Mouse (Mus musculus) intestine, embryonic 15.5 days (tissue): ENCODE results near the gene Muc13. TPM values are rescaled to one million over a fixed set of nuclear protein-coding genes. Genes with fewer than 3 reads are reported as not detected.

ENCODE experiments used
- ATAC-seq: fragments of 200-750 bp; cut with Nextera tagmentation; 2 replicates; pipeline ENCODE4 v1.8.0; 2017; ENCODE audit warnings: moderate TSS enrichment, moderate library complexity
- H3K27ac ChIP-seq: fragments of 300-500 bp; sonication (generic); 2 replicates; pipeline ENCODE4 v1.5.1; 2015; ENCODE audit warnings: mild to moderate bottlenecking, inconsistent platforms
- H3K27me3 ChIP-seq: fragments of 300-500 bp; sonication (generic); replicated peaks from 2 replicates; pipeline ENCODE4 v1.6.1; 2015; ENCODE audit warnings: inconsistent platforms
- H3K36me3 ChIP-seq: fragments of 300-500 bp; sonication (generic); 2 replicates; pipeline ENCODE4 v1.6.1; 2015; ENCODE audit warnings: inconsistent platforms
- H3K4me1 ChIP-seq: fragments of 300-500 bp; sonication (generic); replicated peaks from 2 replicates; pipeline ENCODE4 v1.6.1; 2015; ENCODE audit warnings: inconsistent platforms
- H3K4me2 ChIP-seq: fragments of 300-500 bp; sonication (generic); replicated peaks from 2 replicates; pipeline ENCODE4 v1.6.1; 2015; ENCODE audit warnings: mild to moderate bottlenecking, inconsistent platforms
- H3K4me3 ChIP-seq: fragments of 300-500 bp; sonication (generic); replicated peaks from 2 replicates; pipeline ENCODE4 v1.5.1; 2015; ENCODE audit warnings: inconsistent platforms
- H3K9ac ChIP-seq: fragments of 300-500 bp; sonication (generic); 2 replicates; pipeline ENCODE4 v1.6.1; 2015; ENCODE audit warnings: inconsistent platforms
- H3K9me3 ChIP-seq: fragments of 300-500 bp; sonication (generic); 2 replicates; pipeline ENCODE4 v1.6.1; 2016; ENCODE audit warnings: inconsistent platforms
- WGBS: fragments of 180-500 bp; shearing (Covaris S2); methylation state at CpG from one replicate; pipeline ENCODE4 v1.1.7; 2015; 5-methylcytosine and 5-hydroxymethylcytosine counted together
- polyA plus RNA-seq: library from polyadenylated mRNA; unstranded; fragments of >200 nt; fragmentation: Nextera tagmentation; extraction: Ambion mirVana; gene quantifications from 2 replicates; pipeline ENCODE4 v1.2.1, GENCODE M21; 2015

The Muc13 gene
- polyA plus RNA-seq, 1 experiment from 2014 or later: 209 TPM

- Histone ChIP-seq H3K4me2 (peak overlapping the region; percentile 25; the same call in 1 of the 2 replicates), H3K27ac (no peak overlapping the region), H3K36me3 (no peaks in the 10 kb centered on the region), H3K9me3 (no peaks in the 10 kb centered on the region), H3K4me1 (no peaks in the 10 kb centered on the region), H3K27me3 (no peaks in the 10 kb centered on the region), H3K4me3 (no peak overlapping the region), H3K9ac (no peak overlapping the region)
- no peak for ATAC-seq
- WGBS: 49% methylated on average over 14 of the region's 14 CpGs
These were observed 66.3 kb downstream of the Muc13 start for GRCm38 (mm10) chr16:33859988-33860700.

GRCm38 (mm10) chr16:33862406-33862805, 68.6 kb downstream of the Muc13 start:
- H3K9me3 ChIP-seq: no peaks in the 10 kb centered on the region
- no peak overlapping the region for H3K9ac ChIP-seq
- H3K27me3 ChIP-seq: no peaks in the 10 kb centered on the region
- no peak for ATAC-seq
- 85% methylated on average over 4 of the region's 4 CpGs for WGBS
- no peaks in the 10 kb centered on the region for H3K36me3 ChIP-seq
- H3K4me1 ChIP-seq: no peaks in the 10 kb centered on the region
- no peak overlapping the region for H3K27ac ChIP-seq
- H3K4me2 ChIP-seq: no peak overlapping the region
- no peak overlapping the region for H3K4me3 ChIP-seq

- no peak overlapping the region for H3K4me2 ChIP-seq
- WGBS: 81% methylated on average over 5 of the region's 5 CpGs
- no peaks in the 10 kb centered on the region for H3K36me3 ChIP-seq
- no peak for ATAC-seq
- H3K4me3 ChIP-seq: no peak overlapping the region
- no peak overlapping the region for H3K9ac ChIP-seq
- H3K9me3 ChIP-seq: no peaks in the 10 kb centered on the region
- H3K27me3 ChIP-seq: no peaks in the 10 kb centered on the region
- no peaks in the 10 kb centered on the region for H3K4me1 ChIP-seq
- H3K27ac ChIP-seq: no peak overlapping the region
These were observed 69.4 kb downstream of the Muc13 start for GRCm38 (mm10) chr16:33863208-33863751.

Other genes with a start within 250 kb of the Muc13 start
- gene Heg1, start 109.7 kb upstream of the Muc13 start, polyA plus RNA-seq: 21.2 and 21.4 TPM in 2 replicates
- 35.8 and 36.1 TPM in 2 replicates for gene Itgb5, start 35.6 kb downstream of the Muc13 start, polyA plus RNA-seq
- gene Umps, start 173.0 kb downstream of the Muc13 start, polyA plus RNA-seq: 55.9 and 56.0 TPM in 2 replicates